Mouse (Mus musculus): ENCODE measurements around the gene Prrc2a. TPM values are rescaled to one million over a fixed set of nuclear protein-coding genes. Genes with fewer than 3 reads are reported as not detected.

Prrc2a gene
- total RNA-seq (2021): 100 to 1,000 TPM; 264 to 295 TPM
- long read RNA-seq, experiment 1, partial matches to known transcripts: 9 of 16 reads
- long read RNA-seq, experiment 1, other reads (novel, unspliced or antisense): 7 of 16 reads
- long read RNA-seq, experiment 2, partial matches to known transcripts: 20 of 25 reads
- long read RNA-seq, experiment 2, other reads (novel, unspliced or antisense): 5 of 25 reads

DNA sequence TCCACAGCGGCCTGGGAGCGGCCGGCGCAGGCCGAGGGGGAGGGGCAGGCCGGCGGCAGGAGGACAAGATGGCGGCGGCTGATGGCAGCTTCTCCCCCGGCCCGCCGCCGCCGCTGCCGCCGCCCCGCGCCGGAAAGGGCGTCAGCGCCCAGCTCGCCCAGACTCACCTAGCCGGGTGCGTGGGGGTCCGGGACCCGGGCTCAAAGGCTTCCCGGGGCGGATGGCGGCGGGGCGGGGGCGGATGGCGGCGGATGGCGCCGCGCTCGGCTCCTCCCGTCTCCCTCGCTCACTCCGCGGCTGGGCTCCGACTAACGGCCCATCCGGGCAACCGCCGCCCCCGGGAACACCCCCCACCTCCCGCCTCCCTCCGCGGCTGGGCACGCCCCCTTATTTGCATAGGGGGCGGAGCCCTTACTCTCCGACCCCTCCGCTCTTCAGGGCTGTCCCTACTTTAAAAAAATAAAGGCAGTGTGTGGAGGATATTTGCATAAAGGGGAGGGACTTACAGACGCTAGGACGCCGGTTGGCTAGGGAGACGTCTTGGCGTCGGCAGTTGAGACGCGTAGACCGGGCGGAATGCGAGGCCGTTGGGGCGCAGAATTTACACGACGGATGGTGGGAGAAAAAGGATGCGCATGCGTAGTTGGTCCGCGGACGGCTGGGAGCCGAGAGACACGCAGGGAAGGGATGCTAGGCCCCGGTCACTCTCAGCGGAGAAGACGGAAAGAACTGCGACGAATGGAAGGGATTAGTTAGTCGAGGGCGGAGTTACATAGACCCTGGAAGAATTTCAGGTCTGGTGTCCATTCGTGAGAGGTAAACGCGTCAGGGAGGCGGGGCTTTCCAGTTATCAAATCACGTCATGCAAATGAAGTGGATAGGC lies at the start of gene Prrc2a:
Gene Prrc2a (minus strand): TSS at position 330 of the 883 bp plus-strand sequence.
- DNase-seq (ENCODE audit: low spot score in 2 of 2): peak; percentile 88 to 96

DNA sequence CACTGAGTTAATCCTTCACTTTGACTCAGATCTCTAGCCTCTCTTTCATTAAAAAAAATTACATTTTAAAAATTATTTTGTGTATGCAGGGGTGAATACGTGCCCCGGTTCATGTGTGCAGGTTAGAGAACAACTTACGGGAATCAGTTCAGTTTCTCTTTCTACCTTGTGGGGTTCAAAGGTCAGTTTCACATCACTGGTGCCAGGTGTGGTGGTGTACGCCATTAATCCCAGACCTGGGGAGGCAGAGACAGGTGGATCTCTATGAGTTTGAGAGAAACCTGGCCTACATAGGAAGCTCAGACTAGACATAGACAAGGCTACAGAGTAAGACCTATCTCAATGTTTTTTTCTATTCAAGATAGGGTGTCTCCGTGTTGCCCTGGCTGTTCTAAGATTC lies 48.4 kb upstream of the Prrc2a start:
- DNase-seq (ENCODE audit: low spot score in 2 of 2): no peak

DNA sequence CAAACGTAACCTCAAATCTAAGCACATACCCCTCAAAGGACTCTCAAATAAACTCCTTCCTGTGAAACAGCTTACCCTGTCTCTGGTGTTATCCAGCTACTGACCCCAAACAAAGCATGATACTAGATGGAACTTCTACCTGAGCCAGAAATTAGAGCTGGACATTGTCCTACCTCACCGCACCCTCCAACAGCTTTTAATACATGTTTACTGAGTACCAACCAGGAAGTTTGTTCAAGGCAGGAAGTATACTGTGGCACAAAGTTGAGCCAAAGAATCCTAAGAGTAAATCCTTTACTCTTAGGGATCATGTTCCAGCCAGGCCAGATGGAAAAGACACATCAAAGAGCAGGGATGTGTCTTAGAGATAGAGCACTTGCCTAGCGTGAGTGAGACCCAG lies 45.9 kb upstream of the Prrc2a start:
- no peak for DNase-seq (ENCODE audit: low spot score in 2 of 2)

DNA sequence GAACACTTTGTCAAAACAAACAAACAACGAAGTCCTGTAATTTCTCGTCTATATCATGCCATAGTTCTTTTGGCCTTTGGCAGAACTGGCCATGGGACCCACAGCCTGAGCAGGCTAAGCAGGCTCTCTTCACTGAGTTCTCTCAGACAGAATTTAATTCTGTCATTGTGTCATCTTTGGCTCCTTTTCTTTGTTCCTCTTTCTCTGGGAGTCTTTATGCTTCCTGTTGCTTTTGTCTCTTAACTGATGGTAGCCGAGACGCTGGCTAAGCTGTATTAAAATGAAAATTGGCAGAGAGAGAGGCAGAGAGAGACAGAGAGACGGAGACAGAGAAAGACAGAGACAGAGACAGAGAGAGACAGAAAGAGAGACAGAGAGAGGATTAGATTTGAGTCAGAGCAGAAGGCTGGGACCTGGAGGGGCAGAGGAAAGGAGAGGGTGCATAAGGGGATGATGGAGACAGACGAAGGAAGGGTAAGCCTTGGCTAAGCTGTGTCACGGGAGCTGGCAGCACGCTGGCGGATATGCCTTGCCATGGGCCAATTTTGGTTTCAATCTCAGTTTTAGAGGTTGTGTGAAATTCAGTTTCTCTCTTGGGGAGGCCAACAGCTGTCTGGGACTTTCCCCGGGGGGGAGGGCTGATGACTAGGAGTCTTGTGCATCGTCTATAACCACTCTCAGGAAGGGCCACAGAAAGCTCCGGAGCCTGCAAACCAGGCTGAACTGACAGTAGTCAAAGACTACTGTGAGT lies 45.3 kb upstream of the Prrc2a start:
- DNase-seq (ENCODE audit: low spot score in 2 of 2): no peak

DNA sequence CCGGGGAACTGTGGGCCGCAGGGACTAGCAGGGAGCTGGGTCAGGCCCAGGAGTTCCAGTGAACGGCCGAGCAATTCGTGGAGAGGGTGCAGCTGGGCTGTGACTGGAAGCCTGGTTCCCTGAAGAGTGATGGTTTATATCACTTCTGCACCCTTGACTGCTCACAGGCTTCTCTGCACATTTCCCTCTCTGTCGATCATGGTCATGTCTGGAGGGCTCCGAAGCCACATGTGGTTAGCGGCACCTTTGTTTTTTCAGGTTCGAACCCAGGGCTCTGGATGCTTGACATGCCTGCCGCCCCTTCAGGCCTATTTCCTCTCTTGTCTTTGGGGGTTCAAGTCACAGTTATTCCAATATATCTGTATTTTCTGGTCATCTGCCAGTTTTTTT lies 40.7 kb upstream of the Prrc2a start:
- DNase-seq (ENCODE audit: low spot score in 2 of 2): no peak

DNA sequence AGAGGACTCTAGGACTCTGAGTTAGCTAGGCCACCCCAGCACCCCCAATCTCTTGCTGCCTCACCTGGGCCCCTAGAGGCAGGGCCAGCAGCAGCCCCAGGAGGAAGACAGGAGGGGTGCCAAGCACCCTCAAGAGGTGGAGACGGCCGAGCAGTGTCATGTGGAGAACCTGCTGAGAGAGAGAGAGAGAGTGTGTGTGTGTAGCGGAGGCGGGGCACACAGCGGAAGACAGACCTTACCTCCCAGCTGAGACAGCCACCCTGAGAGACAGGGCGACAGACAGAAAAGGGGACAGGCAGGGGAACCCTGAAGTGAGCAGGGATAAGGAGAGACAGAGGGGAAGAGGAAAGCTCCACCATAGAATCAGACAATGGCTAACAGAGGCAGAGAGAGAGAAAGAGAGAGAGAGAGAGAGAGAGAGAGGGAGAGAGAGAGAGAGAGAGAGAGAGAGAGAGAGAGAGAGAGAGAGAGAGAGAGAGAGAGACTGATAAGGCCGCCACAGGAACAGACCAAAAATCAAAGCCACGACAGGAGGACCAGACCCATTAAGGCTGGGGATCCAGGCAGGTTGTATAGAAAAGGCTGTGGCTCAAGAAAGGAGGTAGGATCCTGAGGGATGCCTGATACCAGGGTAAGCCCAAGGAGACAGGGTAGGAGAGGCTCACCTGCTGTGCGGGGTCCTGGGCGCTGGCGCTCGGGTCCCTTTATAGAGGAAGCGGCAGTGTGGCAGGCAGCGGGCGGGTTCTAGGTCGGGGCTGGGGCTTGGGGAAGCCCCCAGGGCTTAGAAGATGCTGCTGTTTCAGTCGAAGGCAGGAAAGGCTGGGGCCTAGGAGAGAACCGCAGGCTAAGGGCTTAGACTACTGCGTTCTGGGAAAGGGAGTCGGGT lies 40.0 kb upstream of the Prrc2a start, which contains the start of gene Lta:
Gene Lta (minus strand): TSS at position 858 of the 886 bp plus-strand sequence.
- no peak for DNase-seq (ENCODE audit: low spot score in 2 of 2)

DNA sequence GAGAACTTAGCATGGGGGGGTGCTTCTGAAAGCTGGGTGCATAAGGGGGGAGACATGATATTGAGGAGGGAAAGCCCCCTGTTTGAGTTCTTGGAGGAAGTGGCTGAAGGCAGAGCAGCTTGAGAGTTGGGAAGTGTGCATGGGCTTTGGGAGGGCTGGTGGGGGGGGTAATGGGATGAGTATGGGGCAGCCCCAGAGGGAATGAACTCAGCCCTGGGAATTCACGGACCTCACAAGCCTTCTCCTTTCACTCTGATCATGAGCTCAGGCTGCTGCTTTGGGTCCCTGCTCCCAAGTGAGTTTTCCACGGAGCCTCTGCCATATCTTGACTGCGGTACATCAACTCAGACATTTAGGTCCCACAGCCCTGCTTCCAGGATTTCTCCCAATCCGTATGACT lies 37.7 kb upstream of the Prrc2a start:
- no peak for DNase-seq (ENCODE audit: low spot score in 2 of 2)

DNA sequence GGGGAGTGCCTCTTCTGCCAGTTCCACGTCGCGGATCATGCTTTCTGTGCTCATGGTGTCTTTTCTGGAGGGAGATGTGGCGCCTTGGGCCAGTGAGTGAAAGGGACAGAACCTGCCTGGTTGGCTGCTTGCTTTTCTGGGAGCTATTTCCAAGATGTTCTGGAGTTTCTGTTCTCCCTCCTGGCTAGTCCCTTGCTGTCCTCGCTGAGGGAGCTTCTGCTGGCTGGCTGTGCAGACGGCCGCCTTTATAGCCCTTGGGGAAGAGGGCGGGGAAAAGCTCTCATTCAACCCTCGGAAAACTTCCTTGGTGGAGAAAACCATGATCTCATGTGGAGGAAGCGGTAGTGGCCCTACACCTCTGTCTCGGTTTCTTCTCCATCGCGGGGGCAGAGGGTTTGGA lies 37.1 kb upstream of the Prrc2a start, which contains the start of gene Tnf:
Gene Tnf (minus strand): TSS at position 221 of the 400 bp plus-strand sequence.
- DNase-seq (ENCODE audit: low spot score in 2 of 2): no peak

DNA sequence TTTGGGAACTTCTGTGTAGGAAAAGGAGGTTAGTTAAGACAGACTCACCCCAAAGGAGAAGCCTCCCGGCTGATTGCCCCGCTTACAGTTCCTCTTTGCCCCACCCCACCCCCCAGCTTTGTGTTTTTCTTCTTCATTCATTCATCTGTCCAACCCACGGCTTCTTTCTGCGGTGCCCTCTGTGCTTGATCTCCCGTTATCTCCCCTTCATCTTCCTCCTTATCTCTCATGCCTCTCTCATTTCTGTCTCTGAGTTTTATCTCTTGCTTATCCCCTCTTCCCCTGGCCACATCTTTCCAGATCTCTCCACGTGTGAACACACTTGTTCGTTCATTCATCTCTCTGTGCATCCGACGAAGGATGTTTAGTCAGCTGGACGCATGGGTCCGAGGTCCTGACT lies 36.4 kb upstream of the Prrc2a start:
- no peak for DNase-seq (ENCODE audit: low spot score in 2 of 2)

DNA sequence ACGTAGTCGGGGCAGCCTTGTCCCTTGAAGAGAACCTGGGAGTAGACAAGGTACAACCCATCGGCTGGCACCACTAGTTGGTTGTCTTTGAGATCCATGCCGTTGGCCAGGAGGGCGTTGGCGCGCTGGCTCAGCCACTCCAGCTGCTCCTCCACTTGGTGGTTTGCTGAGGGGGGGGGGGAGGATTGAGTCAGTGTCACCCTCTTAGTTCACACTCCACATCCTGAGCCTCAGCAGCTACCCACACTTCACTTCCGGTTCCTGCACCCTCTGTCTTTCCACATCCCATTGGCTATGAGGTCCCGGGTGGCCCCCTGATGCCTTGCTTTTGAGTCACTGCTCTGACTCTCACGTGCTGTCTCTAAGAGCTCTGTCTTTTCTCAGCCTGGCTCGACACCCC lies 35.7 kb upstream of the Prrc2a start:
- DNase-seq (ENCODE audit: low spot score in 2 of 2): no peak

DNA sequence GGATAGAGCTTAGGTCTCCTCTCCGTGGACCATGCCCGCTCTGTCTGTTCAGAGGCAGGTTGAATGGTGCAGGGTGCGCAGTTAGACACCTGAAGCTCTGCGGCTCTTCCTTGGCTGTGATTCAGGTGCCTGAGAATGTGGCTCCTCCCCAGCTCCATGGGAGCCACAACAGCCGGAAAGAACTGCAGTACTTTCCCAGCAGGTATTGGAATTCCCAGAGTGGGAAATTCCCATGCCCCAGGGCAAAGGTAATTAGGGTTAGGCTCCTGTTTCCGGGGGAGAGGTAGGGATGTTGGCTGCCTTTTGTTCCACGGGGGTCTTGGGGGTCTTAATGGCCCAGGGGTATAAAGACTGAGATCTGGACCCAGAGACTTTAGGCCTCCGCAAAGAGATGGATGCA lies 34.2 kb upstream of the Prrc2a start:
- no peak for DNase-seq (ENCODE audit: low spot score in 2 of 2)

DNA sequence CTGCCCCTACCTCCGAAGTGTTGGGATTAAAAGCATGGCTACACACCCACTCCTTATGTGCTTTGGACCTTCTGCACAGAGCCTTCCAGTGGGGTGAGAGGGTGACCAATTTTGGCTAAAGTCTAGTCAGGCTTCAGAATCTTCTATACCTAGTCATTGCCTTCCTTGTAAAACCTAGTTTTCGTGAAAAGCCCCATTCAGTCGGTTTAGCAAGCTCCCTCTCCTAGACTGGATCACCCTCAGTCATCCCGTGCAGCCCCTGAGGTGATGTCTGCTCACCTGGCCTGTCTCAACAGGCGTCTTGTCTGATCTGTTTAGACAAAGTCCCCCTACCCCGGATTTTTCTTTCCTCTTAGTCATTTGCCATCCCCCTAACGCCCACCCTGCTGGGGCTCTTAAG lies 33.3 kb upstream of the Prrc2a start:
- DNase-seq (ENCODE audit: low spot score in 2 of 2): no peak

DNA sequence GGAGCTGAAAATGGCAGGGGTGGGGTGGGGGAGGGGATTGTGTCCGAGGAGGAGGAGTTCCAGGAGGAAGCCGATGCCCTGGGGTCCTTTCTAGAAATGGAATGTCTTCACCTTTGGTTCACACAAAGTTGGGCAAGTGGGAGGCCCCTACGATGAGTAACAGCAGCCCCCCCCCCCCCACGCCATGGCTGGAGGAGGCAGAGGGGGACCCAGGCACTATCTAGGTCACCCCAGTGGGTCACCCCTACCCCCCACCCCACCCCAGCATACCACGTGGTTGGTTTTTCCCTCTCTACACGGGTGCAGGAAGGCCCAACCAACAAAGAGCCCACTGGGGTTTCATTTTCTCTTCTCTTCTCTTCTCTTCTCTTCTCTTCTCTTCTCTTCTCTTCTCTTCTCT lies 32.4 kb upstream of the Prrc2a start:
- DNase-seq (ENCODE audit: low spot score in 2 of 2): no peak

DNA sequence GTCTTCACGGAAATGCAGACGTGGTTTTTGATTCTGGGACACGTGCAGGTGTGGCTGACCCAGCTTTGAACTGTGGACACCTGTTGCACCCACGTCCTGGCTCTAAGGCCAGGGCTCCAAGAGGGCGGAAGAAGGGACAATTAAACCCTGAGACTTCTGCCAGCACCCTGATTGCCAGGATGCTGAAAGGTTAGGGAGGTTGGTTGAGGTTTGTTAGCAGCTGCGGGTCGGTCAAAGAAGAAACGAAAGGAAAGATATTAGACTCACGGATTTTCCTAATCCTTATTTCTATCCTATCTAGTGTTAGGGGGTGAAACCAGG lies 31.6 kb upstream of the Prrc2a start:
- no peak for DNase-seq (ENCODE audit: low spot score in 2 of 2)

DNA sequence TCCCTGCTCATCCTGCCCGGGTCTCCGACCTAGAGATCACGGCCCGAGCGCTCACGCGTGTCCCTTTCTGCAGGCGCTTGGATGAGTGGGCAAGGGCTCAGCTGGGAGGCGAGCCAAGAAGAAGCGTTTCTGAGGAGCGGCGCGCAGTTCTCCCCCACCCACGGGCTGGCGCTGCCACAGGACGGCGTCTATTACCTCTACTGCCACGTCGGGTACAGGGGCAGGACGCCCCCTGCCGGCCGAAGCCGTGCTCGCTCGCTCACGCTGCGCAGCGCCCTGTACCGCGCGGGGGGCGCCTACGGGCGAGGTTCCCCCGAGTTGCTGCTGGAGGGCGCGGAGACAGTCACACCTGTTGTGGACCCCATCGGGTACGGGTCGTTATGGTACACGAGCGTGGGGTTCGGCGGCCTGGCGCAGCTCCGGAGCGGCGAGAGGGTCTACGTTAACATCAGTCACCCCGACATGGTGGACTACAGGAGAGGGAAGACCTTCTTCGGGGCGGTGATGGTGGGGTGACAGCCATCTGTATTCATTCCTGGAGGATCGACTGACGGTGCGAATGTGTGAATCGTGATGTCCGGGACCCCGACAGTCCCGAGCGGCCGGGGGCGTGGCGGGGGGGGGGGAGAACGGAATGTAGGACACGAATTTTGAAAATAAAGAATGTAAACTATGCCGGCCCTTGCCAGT lies 31.1 kb upstream of the Prrc2a start:
- peak; percentile 69 to 72 for DNase-seq (ENCODE audit: low spot score in 2 of 2)

DNA sequence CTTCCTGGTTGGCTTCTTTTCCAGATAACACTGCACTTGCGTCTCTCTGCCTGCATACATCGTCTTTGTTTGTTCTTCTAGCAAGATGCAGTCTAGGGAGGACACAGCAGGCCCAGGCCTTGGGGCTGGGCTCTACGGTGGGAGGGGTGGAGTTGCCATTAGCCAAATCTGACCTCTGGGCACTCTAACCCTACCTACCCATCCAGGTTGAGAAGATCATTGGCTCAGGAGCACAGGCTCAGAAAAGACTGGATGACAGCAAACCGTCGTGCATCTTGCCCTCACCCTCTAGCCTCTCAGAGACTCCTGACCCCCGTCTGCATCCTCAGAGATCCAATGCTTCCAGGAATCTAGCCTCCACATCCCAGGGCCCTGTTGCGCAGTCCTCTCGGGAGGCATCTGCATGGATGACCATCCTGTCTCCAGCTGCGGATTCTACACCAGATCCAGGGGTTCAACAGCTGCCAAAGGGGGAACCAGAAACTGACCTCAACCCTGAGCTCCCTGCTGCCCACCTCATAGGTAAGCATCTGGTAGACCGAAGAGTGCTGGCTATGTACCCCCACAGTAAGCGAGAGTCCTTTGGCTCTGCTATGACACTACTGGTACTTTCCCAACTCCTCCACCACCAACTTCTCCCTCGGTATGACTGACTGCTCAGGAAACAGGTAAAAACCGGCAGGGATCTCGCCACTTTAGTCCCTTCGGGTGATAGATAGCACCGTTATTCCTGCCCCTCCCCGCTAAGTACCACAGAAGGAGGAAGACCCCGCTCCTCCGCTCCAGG lies 30.3 kb upstream of the Prrc2a start:
- no peak for DNase-seq (ENCODE audit: low spot score in 2 of 2)

DNA sequence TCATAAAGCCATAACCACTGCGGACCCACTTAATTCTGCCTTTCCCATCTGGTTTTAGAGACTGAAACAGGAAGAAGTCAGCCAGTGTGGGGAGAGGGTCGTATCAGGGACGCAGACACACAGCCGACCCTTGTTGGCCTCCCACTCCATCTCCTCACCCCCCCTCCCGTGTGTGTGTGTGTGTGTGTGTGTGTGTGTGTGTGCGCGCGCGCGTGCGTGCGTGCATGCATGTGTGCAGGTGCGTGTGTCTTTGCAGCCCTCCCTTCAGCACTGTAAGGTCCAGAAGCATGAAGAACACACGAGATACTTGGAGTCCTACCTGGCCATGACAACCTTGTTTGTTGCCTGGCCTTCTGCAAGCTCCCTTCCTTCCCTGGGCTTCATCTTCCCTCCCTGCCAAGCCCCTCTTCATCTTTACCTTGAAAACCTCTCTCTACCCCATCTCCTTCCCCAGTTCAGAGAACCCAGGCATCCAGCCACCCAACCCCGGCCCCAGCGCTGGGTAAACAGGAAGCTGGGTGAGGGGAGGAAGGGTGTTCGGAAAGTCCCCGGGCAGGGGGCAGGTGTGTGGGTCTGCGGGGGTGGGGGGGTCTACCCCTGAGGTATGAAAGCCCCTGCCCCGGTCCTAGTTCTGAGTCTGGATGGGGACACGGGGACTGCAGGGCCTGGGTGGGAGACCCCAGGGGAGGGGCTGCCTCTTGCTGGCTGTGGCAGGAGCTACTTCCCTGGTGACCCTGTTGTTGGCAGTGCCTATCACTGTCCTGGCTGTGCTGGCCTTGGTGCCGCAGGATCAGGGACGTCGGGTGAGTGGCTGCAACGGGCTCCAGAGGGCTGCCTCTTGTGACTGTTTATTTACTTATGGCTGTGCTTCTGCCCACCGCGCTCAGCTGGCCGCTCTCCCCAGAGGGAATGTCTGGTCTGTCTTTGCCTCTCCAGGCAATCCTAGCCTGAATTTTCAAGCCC lies 29.5 kb upstream of the Prrc2a start, which contains the start of gene Ltb:
Gene Ltb (plus strand): TSS at position 559 of the 963 bp plus-strand sequence.
- DNase-seq (ENCODE audit: low spot score in 2 of 2): no peak

DNA sequence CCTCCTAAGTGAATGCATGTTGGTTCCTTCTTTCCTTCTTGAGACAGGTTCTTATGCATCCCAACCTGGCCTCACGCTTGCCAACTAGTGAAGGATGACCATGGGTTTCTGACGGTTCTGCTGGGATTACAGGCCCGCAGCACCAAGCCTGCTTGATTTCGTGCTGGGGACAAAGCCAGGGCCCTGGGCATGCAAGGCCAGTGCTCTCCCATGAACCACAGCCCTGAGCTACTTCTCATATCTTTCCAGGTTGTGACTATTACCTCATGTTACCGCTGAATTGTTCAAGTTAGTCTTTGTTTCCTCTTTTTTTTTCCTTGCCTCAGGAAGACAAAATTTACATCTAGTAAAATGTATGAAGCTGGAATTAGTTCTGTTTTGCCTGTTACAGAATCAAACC lies 28.2 kb upstream of the Prrc2a start:
- DNase-seq (ENCODE audit: low spot score in 2 of 2): no peak

Measured in adrenal gland, postnatal 4 days (tissue).